Mouse (Mus musculus) B cell, adult 2 months (primary cell): ENCODE measurements at regions not wholly inside any gene's neighbourhood (a gene's known extent, or its start where the extent isn't known, plus 50 kb on each side); places are given as distances from the start of the nearest gene placed in this dataset.

ENCODE experiments used
- DNase-seq, 2 experiments: peaks; one replicate each; pipeline ENCODE4 v3.0.0; 2022

- no peak for DNase-seq
Measured at GRCm38 (mm10) chr8:46413349-46414024, 57.4 kb upstream of the Acsl1 start.

GRCm38 (mm10) chr8:46414874-46415273 lies 56.0 kb upstream of the Acsl1 start:
- DNase-seq = no peak

GRCm38 (mm10) chr8:46419402-46419801 lies 51.4 kb upstream of the Acsl1 start:
- DNase-seq = no peak

- DNase-seq = no peak
Measured at GRCm38 (mm10) chr8:46420476-46420875, 50.4 kb upstream of the Acsl1 start.
